8 mouse cellular contexts compared by ENCODE assay signal in genomic region chr9:118506020-118506403, GRCm38 (mm10). TPM values are rescaled to one million over a fixed set of nuclear protein-coding genes. Genes with fewer than 3 reads are reported as not detected.
DNase-seq lines count a peak whose midpoint lies in the region; ATAC-seq lines count a peak whose summit lies in the region.

Gene Golga4, plus strand, starts transcription at chr9:118506267.

- no peaks in the 10 kb centered on the region for H3K27me3 ChIP-seq in intestine, embryonic 16.5 days (replicated peaks; ENCODE audit: control insufficient read depth, insufficient read depth, low read length)

- peaks cover 33% of the 10 kb centered on the region for H3K4me1 ChIP-seq in intestine, embryonic 16.5 days (ENCODE audit: control insufficient read depth, insufficient read depth, low read length)

- peak within 1 kb of the TSS; percentile 84 for H3K4me2 ChIP-seq in intestine, embryonic 16.5 days (ENCODE audit: low read depth, low read length)

- no peaks in the 10 kb centered on the region for H3K36me3 ChIP-seq in intestine, embryonic 16.5 days (ENCODE audit: control insufficient read depth, insufficient read depth, low read length)

- peak within 1 kb of the TSS; percentile 90 for H3K4me3 ChIP-seq in intestine, embryonic 16.5 days (ENCODE audit: low read length)

- H3K9ac ChIP-seq in intestine, embryonic 16.5 days (ENCODE audit: low read depth, low read length), result peak within 1 kb of the TSS; percentile 93

- peak within 1 kb of the TSS; percentile 82 for H3K27ac ChIP-seq in intestine, embryonic 16.5 days (ENCODE audit: low read length)

- peak; percentile 95 for DNase-seq in adrenal gland, postnatal 10 days
- peak; percentile 87 for DNase-seq in embryo, embryonic 9.5 days (ENCODE audit: extremely low spot score)
- DNase-seq in gastrocnemius, postnatal 4 days (ENCODE audit: low spot score in 2 of 2), result peak; percentile 79 to 89
- peak; percentile 94 to 95 for DNase-seq in left cerebral cortex, postnatal 25 days (ENCODE audit: low spot score in 2 of 2)
- peak; percentile 89 for DNase-seq in mesoderm, embryonic 11.5 days (ENCODE audit: low read depth, low spot score)
- peak; percentile 89 for DNase-seq in right cerebral cortex, postnatal 36 days (ENCODE audit: low spot score in 2 of 2)
- peak; percentile 80 to 87 for DNase-seq in urinary bladder, postnatal 4 days (ENCODE audit: low spot score in 2 of 2)

- WGBS in intestine, embryonic 16.5 days, result under 1% methylated on average over 37 of the region's 43 CpGs

- intact Hi-C loops in left cerebral cortex, postnatal 25 days (cut with DNase I), result loop anchor here (5.0 kb wide), 1 partner anchor 464 kb away; the partner anchor contains the start of gene Azi2

- ATAC-seq in intestine, embryonic 16.5 days, result peak; percentile 81

- H3K9me3 ChIP-seq in intestine, embryonic 16.5 days (ENCODE audit: control insufficient read depth, low read length), result no peaks in the 10 kb centered on the region

RNA-seq across cellular contexts. Expression of gene Golga4, which starts in this region (rescaled TPM):
- 10 to 100 TPM; 79.3 to 98.4 TPM for total RNA-seq in adrenal gland, postnatal 10 days (2021)
- total RNA-seq in gastrocnemius, postnatal 4 days (2021), result 100 to 1,000 TPM; 137 to 148 TPM
- polyA plus RNA-seq in intestine, embryonic 16.5 days (2015; fragmentation: Nextera tagmentation; extraction: Ambion mirVana), result 52.2 and 54.0 TPM in 2 replicates
- 100 to 1,000 TPM in 1 of 2 experiments, 10 to 100 TPM in 1; 85.3 to 104 TPM for total RNA-seq in left cerebral cortex, postnatal 25 days (2021)

Comparison
In these comparisons a context has a peak if more than half of its experiments do, and no peak if none do; other contexts are left out.
1. Peak in every context shown above with its lines: DNase-seq, ATAC-seq, H3K4me3 ChIP-seq and H3K27ac ChIP-seq.